ENCODE assay signal across 25 mouse cellular contexts in the genomic region with DNA sequence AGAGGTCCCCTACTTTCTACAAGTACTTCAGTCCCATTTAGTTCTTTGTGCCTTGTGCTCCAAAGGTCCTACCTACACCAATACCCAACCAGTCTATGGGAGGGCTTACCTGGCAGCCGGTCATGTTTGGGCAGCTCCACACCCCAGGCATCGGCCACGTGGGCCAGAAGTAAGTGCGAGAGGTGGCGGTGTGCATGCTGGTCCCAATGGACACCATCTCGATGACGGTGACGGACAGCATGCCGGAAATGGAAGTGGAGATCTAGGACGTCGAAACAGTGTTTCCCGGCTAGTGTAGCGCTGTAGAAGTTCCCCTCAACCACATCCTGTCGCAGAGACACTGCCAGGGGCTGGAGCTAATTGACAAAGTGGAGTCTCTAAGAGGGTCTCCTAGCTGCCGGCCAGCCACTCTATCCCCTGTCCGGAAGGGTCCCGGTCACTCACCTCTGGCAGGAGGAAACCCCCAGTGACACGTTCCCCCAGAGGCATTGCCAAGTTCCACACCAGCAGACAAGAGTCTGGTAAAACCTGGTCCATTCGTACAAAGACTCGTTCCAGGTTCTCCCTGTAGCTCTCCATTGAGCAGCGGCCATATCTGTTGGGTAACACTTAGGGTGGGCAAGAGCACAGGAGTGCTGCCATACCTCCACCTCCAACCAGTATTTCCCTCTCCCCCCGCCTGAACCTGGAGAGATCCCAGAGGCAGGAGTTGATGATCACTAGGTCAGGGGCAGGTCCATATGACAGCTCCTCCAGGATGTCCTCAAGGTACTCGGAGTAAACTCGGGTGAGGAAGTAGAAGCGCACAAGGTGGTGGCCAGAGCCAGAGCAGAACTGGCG. TPM values are rescaled to one million over a fixed set of nuclear protein-coding genes. Genes with fewer than 3 reads are reported as not detected.
"Had no signal": no experiment of that assay in that cellular context is flagged by ENCODE, and none has a peak within 500 bp of the region (broad histone marks: within the 10 kb centered on the region; RNA-seq: fewer than 3 reads in every experiment).

No protein-coding gene starts in this region.

- ATAC-seq: liver, embryonic 12.5 days; midbrain, embryonic 15.5 days had no signal

- H3K9me3 ChIP-seq: limb, embryonic 10.5 days; limb, embryonic 13.5 days; liver, embryonic 12.5 days; liver, embryonic 15.5 days; lung, embryonic 15.5 days; midbrain, embryonic 12.5 days; midbrain, embryonic 15.5 days; neural tube, embryonic 12.5 days; neural tube, embryonic 15.5 days had no signal

- H3K27ac ChIP-seq: kidney, postnatal 0 days; layer of hippocampus, adult 2 months; limb, embryonic 10.5 days; limb, embryonic 13.5 days; liver, embryonic 12.5 days; liver, embryonic 15.5 days; lung, embryonic 15.5 days; midbrain, embryonic 12.5 days; midbrain, embryonic 15.5 days; neural tube, embryonic 12.5 days; neural tube, embryonic 15.5 days had no signal

- DNase-seq: layer of hippocampus, adult 9-11 months; liver; lung, adult 18-20 months; lung, postnatal 10 days; lung, postnatal 36 days; right cerebral cortex, adult 18-20 months; right cerebral cortex, postnatal 14 days; right cerebral cortex, postnatal 4 days; thymus, postnatal 36 days had no signal

- H3K36me3 ChIP-seq: lung, embryonic 15.5 days; midbrain, embryonic 15.5 days had no signal

- H3K27me3 ChIP-seq: limb, embryonic 13.5 days; liver, embryonic 12.5 days; liver, embryonic 15.5 days; lung, embryonic 15.5 days; midbrain, embryonic 15.5 days; neural tube, embryonic 12.5 days; neural tube, embryonic 15.5 days had no signal

- H3K4me3 ChIP-seq: layer of hippocampus, adult 2 months; limb, embryonic 10.5 days; liver, embryonic 12.5 days; liver, embryonic 15.5 days; lung, embryonic 15.5 days; midbrain, embryonic 12.5 days; neural tube, embryonic 12.5 days; neural tube, embryonic 15.5 days had no signal

RNA-seq across cellular contexts. Expression of a gene that starts 15.7 kb away (rescaled TPM):
- polyA plus RNA-seq: kidney, embryonic 14.5 days; kidney, postnatal 0 days; large intestine, adult 2 months; limb, embryonic 10.5 days; limb, embryonic 13.5 days; liver, embryonic 12.5 days; liver, embryonic 15.5 days; lung, embryonic 15.5 days; midbrain, embryonic 12.5 days; neural tube, embryonic 12.5 days; neural tube, embryonic 15.5 days; spleen, adult 2 months; stomach, embryonic 16.5 days; thymus, postnatal 0 days had no signal

RNA-seq across cellular contexts. Expression of a gene that starts 16.9 kb away (rescaled TPM):
- polyA plus RNA-seq: kidney, embryonic 14.5 days; kidney, postnatal 0 days; large intestine, adult 2 months; limb, embryonic 10.5 days; limb, embryonic 13.5 days; liver, embryonic 12.5 days; liver, embryonic 15.5 days; lung, embryonic 15.5 days; midbrain, embryonic 15.5 days; spleen, adult 2 months; stomach, embryonic 16.5 days; thymus, postnatal 0 days had no signal

RNA-seq across cellular contexts. Expression of a gene that starts 17.0 kb away (rescaled TPM):
- polyA plus RNA-seq: kidney, embryonic 14.5 days; kidney, postnatal 0 days; large intestine, adult 2 months; limb, embryonic 10.5 days; liver, embryonic 12.5 days; liver, embryonic 15.5 days; lung, embryonic 15.5 days; spleen, adult 2 months; stomach, embryonic 16.5 days; thymus, postnatal 0 days had no signal
